Mouse (Mus musculus) monocyte, adult 5-6 weeks (primary cell): ENCODE measurements around the gene Pdk2. TPM values are rescaled to one million over a fixed set of nuclear protein-coding genes. Genes with fewer than 3 reads are reported as not detected.

Experiments
- ATAC-seq: fragments of 153-309, 156-312 bp; replicated peaks from 2 replicates; pipeline ENCODE4 v1.8.0; 2017; ENCODE audit warnings: mild to moderate bottlenecking; ENCODE audit not compliant: low TSS enrichment, insufficient number of reproducible peaks, severe bottlenecking, poor library complexity, low FRiP score
- total RNA-seq: library from RNA; stranded (forward); fragments of 200-1000, 200-491, 200-594 nt; gene quantifications from 3 replicates; pipeline ENCODE4 v1.2.3, GENCODE M21; 2017

The Pdk2 gene
- total RNA-seq, 1 experiment from 2014 or later, result 4.8 TPM

- ATAC-seq, result no peak
Observed at GRCm38 (mm10) chr11:95009629-95010014, 31.5 kb downstream of the Pdk2 start, which contains the start of gene Samd14. Samd14 (plus strand) TSS chr11:95009879.

GRCm38 (mm10) chr11:95008661-95009628, 32.2 kb downstream of the Pdk2 start:
- no peak for ATAC-seq

GRCm38 (mm10) chr11:95007418-95007817, 33.7 kb downstream of the Pdk2 start:
- no peak for ATAC-seq

GRCm38 (mm10) chr11:95006525-95007219, 34.5 kb downstream of the Pdk2 start:
- 0 out of 2 replicates have a peak, but pooled peaks have one; percentile 28 for ATAC-seq

GRCm38 (mm10) chr11:95006038-95006437, 35.1 kb downstream of the Pdk2 start:
- no peak for ATAC-seq

- no peak for ATAC-seq
Observed at GRCm38 (mm10) chr11:95004937-95005198, 36.3 kb downstream of the Pdk2 start.

- no peak for ATAC-seq
Observed at GRCm38 (mm10) chr11:95004136-95004936, 36.8 kb downstream of the Pdk2 start.

- ATAC-seq, result no peak
Observed at GRCm38 (mm10) chr11:95002705-95003104, 38.4 kb downstream of the Pdk2 start.

GRCm38 (mm10) chr11:95001584-95002347, 39.4 kb downstream of the Pdk2 start:
- ATAC-seq, result no peak

GRCm38 (mm10) chr11:95001058-95001457, 40.1 kb downstream of the Pdk2 start:
- peak; percentile 54; the same call in 1 of the 2 replicates for ATAC-seq

- ATAC-seq, result no peak
Observed at GRCm38 (mm10) chr11:95000548-95000947, 40.6 kb downstream of the Pdk2 start.

- ATAC-seq, result no peak
Observed at GRCm38 (mm10) chr11:95000128-95000527, 41.0 kb downstream of the Pdk2 start.

GRCm38 (mm10) chr11:94998041-94998531, 43.1 kb downstream of the Pdk2 start:
- ATAC-seq, result no peak

GRCm38 (mm10) chr11:94997596-94997995, 43.6 kb downstream of the Pdk2 start:
- ATAC-seq, result no peak

- ATAC-seq, result no peak
Observed at GRCm38 (mm10) chr11:94996984-94997383, 44.2 kb downstream of the Pdk2 start.

GRCm38 (mm10) chr11:94996101-94996500, 45.1 kb downstream of the Pdk2 start:
- no peak for ATAC-seq

- ATAC-seq, result no peak
Observed at GRCm38 (mm10) chr11:94994947-94995772, 46.0 kb downstream of the Pdk2 start.
